Mouse (Mus musculus) lung, postnatal 25 days (tissue): ENCODE measurements around the gene Flt4.

ENCODE experiments used
- DNase-seq: peaks from one replicate; pipeline ENCODE4 v3.0.0; 2022; ENCODE audit warnings: low spot score

Gene Flt4

DNA sequence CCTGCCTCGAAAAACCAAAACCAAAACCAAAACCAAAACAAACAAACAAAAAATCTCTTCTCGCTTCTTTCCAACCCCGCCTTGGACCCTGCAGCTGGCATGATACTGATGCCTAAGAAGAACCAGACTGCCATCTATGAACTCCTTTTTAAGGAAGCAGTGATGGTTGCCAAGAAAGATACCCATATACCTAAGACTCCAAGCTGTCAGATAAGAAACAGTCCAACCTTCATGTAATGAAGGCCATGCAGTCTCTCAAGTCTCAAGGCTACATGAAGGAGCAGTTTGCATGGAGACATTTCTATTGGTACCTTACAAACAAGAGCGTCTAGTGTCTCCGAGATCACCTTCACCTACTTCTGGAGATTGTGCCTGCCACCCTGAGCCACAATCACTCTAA lies 88.7 kb downstream of the Flt4 start:
- DNase-seq, result no peak

DNA sequence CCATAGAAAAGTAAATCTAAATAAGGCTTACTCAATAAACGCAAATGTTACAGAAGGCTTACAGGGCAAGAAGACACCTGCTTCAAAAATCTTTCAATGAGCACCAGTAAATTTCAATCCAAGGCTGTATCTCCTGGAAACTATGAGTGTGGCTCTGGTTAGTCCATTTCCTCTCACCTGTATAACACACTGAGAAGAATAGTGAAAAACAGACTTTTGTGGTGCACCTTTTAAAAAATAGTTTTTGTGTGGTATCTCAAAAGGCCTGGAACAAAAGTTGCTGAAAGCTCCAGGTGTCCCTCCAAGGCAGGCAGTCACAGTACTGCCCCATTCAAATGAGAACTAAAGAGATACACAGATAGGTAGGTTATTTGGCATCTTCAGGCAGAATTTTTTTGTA lies 90.0 kb downstream of the Flt4 start:
- no peak for DNase-seq

DNA sequence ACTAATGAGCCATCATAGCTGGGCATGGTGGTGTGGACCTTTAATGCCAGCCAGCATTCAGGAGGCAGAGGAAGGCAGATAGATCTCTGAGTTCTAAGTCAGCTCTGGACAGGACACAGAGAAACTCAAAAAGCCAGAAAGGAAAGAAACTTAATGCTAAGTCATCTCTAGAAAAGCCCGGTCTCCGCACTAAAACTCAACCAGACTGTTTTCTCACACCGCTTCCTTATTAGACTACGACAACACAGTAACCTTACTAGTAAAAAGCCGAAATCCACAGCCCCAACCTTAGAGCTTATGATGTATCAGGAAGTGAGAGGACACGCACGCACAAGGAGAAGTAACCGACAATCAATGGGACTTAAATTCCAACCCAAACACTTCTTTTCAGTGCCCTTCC lies 93.0 kb downstream of the Flt4 start:
- no peak for DNase-seq
